Mouse (Mus musculus) CH12.LX (cell line): ENCODE measurements around the gene Akap2.

ENCODE experiments used
- CTCF ChIP-seq, 2 experiments: IDR thresholded peaks in 1 of 2; conservative IDR thresholded peaks in 1 of 2; 2 replicates each; pipeline ENCODE4 v1.5.1; 2011 to 2012; ENCODE audit warnings: low read depth in 2 of 2, low read length in 2 of 2, improper control_type of control experiment in 1 of 2, inconsistent platforms in 1 of 2, mild to moderate bottlenecking in 1 of 2, moderate library complexity in 1 of 2
- E2F4 ChIP-seq: IDR thresholded peaks from 2 replicates; pipeline ENCODE4 v1.6.1; 2011; ENCODE audit warnings: low read depth, low read length, improper control_type of control experiment; ENCODE audit not compliant: insufficient replicate concordance
- NRF1 ChIP-seq: IDR thresholded peaks from 2 replicates; pipeline ENCODE4 v1.6.1; 2014; ENCODE audit warnings: low read depth, mild to moderate bottlenecking, inconsistent platforms, low read length, improper control_type of control experiment, moderate library complexity
- POLR2A ChIP-seq: IDR thresholded peaks from 2 replicates; pipeline ENCODE4 v1.6.1; 2011; ENCODE audit warnings: low read depth, mild to moderate bottlenecking, improper control_type of control experiment, low read length
- TCF12 ChIP-seq: IDR thresholded peaks from 2 replicates; pipeline ENCODE4 v1.6.1; 2014; ENCODE audit warnings: low read depth, mild to moderate bottlenecking, inconsistent platforms, low read length, improper control_type of control experiment
- USF1 ChIP-seq: IDR thresholded peaks from 2 replicates; pipeline ENCODE4 v1.6.1; 2014; ENCODE audit warnings: low read depth, mild to moderate bottlenecking, inconsistent platforms, low read length, improper control_type of control experiment
- ZKSCAN1 ChIP-seq: IDR thresholded peaks from 2 replicates; pipeline ENCODE4 v1.6.1; 2012; ENCODE audit warnings: low read depth, inconsistent platforms, low read length, improper control_type of control experiment, borderline replicate concordance

DNA sequence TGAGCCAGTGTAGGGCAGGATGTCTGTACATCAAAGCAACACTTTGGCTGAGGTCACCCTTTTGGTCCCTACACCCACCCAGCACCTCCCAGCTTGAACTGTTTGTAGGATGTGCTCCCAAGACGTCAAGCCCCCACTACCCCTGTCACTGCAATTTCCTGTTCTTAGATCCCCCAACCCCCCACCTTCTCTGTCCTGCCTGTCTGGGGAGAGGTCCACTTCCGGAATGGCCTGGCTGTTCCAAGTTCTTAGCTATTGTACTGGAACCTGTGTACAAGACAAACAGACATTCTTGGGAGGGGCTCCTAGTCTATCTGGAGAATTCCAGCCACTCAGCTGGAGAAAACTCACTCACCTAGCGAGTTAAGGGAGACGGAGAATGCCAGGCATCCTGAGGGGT is 116.7 kb downstream of the Akap2 start:
- TF ChIP-seq CTCF (conservative IDR thresholded peaks at IDR 0.05 in 1 of 2, IDR thresholded peaks at IDR 0.05 in 1 of 2; ENCODE audit: low read depth in 2 of 2, low read length in 2 of 2), result no peak
- TF ChIP-seq NRF1, result no peak
- TF ChIP-seq POLR2A, result no peak
- TF ChIP-seq TCF12, result no peak
- no peak for TF ChIP-seq USF1
- TF ChIP-seq E2F4, result no peak
- no peak for TF ChIP-seq ZKSCAN1
